Mouse (Mus musculus): Measurements from ENCODE around the gene Epn3. TPM values are rescaled to one million over a fixed set of nuclear protein-coding genes. Genes with fewer than 3 reads are reported as not detected.

Gene Epn3
- polyA plus RNA-seq (2015; fragmentation: Nextera tagmentation; extraction: Ambion mirVana), result 0.05 and 0.08 TPM in 2 replicates

DNA sequence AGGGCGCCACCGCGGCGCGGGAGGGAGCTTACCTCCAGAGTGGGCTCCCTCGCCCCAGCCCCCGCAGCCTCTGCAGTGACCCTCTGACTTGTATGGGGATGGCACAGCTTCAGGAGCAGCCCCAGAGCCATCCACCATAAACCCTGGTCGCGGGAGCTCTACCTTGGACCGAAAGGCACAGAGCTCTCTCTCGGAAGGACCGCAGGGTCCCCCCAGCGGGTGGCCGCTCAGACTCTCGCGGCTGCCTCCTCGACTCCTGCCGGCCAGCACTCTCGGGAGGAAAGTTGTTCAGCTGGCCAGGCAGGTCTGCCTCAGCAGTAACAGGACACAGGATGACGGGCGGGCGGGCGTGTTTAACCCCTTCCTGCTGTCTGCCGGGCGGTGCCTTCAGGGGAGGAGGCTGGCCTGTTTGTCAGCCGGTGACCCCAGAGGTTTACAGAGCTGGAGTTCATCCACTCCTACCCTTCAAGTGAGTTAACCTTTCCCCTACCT lies at the start of gene Epn3:
TSS of gene Epn3 (minus strand) at position 314 of the 492 bp plus-strand sequence.
- Histone ChIP-seq H3K4me1 (replicated peaks) (no peaks in the 10 kb centered on the region; the same call in 1 of the 2 replicates), H3K27ac (no peak within 1 kb of the TSS), H3K36me3 (no peaks in the 10 kb centered on the region), H3K9ac (no peak within 1 kb of the TSS), H3K9me3 (replicated peaks) (no peaks in the 10 kb centered on the region), H3K4me3 (replicated peaks) (peak within 1 kb of the TSS; percentile 9; the same call in 1 of the 2 replicates), H3K4me2 (peak within 1 kb of the TSS; percentile 44), H3K27me3 (peaks cover 88% of the 10 kb centered on the region)
- WGBS (ENCODE audit: insufficient replicate concordance), result 3% methylated on average over 26 of the region's 26 CpGs
- no peak; the same call in 1 of the 2 replicates for ATAC-seq (ENCODE audit: low read depth)
- no peak for DNase-seq

DNA sequence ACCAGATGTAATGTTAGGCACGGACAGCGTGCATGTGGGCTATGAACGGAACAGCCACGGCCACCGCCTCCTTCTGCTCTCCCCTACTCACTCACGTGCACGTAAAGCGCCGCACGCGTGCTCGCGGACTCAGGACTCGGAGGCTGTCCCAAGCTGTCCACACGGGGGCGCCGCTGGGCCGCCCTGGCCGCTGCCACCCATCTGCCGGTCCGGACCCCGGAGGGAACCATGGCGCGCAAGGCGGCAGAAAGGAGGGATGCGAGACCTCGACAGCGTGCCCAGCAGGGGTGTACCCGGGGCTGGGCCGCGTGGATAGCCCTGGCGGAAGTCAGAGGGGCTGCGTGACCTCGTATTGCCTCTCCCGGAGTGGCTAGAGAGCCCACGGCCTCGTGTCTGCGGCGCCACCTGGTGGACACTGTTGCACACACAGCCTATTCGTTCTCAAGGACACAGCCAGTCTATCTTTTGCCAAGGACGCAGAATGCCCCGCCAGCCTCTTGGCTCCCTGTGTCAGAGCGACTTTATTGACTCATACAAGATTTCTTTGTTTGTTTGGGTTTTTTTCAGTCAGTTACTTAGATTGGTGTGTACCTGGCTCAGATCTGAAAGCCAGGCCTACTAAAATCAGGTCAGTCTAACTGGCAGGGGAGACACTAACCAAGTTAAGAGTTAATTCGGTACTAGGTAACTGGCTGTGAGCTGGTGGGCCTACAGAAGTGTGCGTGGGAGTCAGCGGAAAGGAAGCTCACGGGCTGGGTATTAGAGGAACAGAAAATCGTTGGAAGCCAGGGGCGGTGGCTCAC lies 49.3 kb upstream of the Epn3 start, which contains the start of gene Rsad1:
TSS of gene Rsad1 (minus strand) at position 368 of the 803 bp plus-strand sequence.
- ATAC-seq (ENCODE audit: low read depth) (peak; percentile 79), DNase-seq (peak; percentile 84)
- H3K36me3 ChIP-seq, result no peaks in the 10 kb centered on the region
- H3K27me3 ChIP-seq, result no peaks in the 10 kb centered on the region
- peaks cover 18% of the 10 kb centered on the region for H3K4me1 ChIP-seq (replicated peaks)
- peak within 1 kb of the TSS; percentile 74 for H3K9ac ChIP-seq
- H3K4me2 ChIP-seq, result peak within 1 kb of the TSS; percentile 83
- WGBS (ENCODE audit: insufficient replicate concordance), result 4% methylated on average over 49 of the region's 49 CpGs
- peak within 1 kb of the TSS; percentile 54; the same call in 1 of the 2 replicates for H3K27ac ChIP-seq
- H3K9me3 ChIP-seq (replicated peaks), result no peaks in the 10 kb centered on the region
- peak within 1 kb of the TSS; percentile 71 for H3K4me3 ChIP-seq (replicated peaks)

DNA sequence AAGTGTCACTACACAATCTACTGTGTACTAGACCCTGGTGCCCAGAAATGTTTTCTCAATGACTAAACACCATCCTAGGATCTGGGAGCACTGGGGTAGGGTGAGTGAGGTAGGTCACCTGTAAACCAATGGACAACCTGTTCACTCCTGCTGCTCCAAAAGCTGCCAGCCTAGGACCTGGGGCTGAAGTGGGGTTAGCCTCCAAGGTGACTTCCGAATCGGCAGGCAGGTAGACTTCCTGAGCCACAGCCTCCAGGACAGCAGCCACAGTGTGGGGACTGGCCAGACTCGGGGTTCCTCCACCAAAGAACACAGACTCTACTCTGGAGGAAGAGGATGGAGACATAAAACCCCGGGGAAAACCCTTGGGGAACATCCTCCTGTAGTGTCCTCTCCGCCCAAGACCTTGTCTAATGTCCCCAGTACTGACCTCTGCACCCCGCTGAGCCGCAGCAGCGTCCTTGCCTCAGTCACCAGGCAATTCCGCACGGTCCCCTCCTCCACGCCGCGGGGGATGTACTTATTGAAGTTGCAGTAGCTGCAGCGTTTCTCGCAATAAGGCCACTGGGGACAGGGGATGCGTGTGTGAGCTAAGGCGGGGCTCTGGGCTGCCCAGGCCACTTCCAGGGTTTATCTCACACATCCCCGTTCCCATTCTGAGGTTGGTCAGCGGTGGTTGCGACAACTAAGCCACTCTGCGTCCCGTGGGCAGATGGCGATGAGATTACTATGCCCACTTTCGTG lies 48.4 kb upstream of the Epn3 start:
- Histone ChIP-seq H3K4me1 (replicated peaks) (peaks cover 18% of the 10 kb centered on the region), H3K27me3 (no peaks in the 10 kb centered on the region), H3K4me2 (peak overlapping the region; percentile 83), H3K36me3 (no peaks in the 10 kb centered on the region), H3K9me3 (replicated peaks) (no peaks in the 10 kb centered on the region), H3K27ac (no peak overlapping the region), H3K4me3 (replicated peaks) (peak overlapping the region; percentile 71), H3K9ac (peak overlapping the region; percentile 74)
- 9% methylated on average over 24 of the region's 24 CpGs for WGBS (ENCODE audit: insufficient replicate concordance)
- DNase-seq (no peak), ATAC-seq (ENCODE audit: low read depth) (peak; percentile 21)

DNA sequence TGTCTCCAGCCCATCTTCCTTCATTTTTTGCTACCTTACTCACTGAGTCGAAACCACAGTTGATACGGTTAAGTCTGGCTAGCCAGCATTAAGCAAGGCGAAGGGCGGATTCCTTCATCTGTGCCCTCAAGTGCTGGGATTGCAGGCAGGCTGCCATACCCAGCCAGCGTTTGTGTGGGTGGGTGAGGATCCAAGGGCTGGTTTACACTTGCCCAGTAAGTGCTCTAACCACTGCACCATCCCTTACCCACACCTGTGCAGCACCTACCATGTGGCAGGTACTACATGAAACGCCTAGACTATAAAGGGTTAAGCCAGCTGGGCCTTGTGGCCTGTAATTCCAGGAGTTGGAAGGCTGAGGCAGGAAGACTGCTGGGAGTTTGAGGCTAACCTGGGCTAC lies 47.5 kb upstream of the Epn3 start:
- H3K36me3 ChIP-seq, result no peaks in the 10 kb centered on the region
- no peaks in the 10 kb centered on the region for H3K9me3 ChIP-seq (replicated peaks)
- DNase-seq, result no peak
- no peaks in the 10 kb centered on the region for H3K27me3 ChIP-seq
- H3K9ac ChIP-seq, result no peak overlapping the region
- ATAC-seq (ENCODE audit: low read depth), result no peak
- H3K4me1 ChIP-seq (replicated peaks), result peaks cover 18% of the 10 kb centered on the region
- H3K27ac ChIP-seq, result no peak overlapping the region
- H3K4me3 ChIP-seq (replicated peaks), result no peak overlapping the region
- H3K4me2 ChIP-seq, result no peak overlapping the region
- WGBS (ENCODE audit: insufficient replicate concordance), result 82% methylated on average over 6 of the region's 6 CpGs

DNA sequence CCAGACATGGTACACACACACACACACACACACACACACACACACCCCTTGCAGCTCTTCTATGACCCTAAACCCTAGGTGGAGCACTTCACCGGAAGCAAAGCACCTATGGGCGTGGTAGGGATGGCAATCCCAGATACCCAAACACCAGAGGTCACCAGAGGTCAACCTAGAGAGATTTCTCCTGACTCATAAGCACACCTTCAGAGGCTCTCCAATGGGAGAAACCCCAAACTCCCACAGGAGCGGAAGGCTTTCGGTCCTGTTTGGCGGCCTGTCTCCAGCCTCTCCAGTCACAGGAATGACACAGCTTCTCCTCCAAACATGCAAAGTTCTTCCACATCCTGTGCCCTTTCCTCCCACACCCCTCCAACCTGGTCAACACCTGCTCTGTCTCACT lies 46.6 kb upstream of the Epn3 start:
- Histone ChIP-seq H3K9me3 (replicated peaks) (no peaks in the 10 kb centered on the region), H3K36me3 (no peaks in the 10 kb centered on the region), H3K4me2 (no peak overlapping the region), H3K4me1 (replicated peaks) (peaks cover 18% of the 10 kb centered on the region), H3K27ac (no peak overlapping the region), H3K4me3 (replicated peaks) (no peak overlapping the region), H3K9ac (no peak overlapping the region), H3K27me3 (no peaks in the 10 kb centered on the region)
- ATAC-seq (ENCODE audit: low read depth) (no peak), DNase-seq (no peak)
- WGBS (ENCODE audit: insufficient replicate concordance), result 84% methylated on average over 5 of the region's 5 CpGs

DNA sequence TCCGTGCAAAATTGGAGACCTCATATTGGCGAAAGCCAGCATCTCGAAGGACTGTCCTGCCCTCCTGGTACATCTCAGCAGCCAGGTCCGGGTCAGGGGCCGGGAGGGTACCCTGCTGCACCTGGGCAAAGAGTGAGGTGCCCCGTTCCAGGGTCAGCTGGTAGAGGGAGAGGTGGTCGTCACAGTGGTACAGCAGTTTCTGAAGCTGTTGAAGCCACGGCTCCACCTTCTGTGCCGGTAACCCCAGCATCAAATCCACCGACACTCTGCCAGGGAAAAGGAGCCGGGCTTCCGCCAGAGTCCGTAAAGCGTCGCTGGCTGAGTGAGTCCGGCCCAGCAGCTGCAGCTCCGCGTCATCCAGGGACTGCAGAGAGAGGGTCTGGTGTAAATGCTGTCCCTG lies 44.6 kb upstream of the Epn3 start:
- DNase-seq (no peak), ATAC-seq (ENCODE audit: low read depth) (no peak)
- no peak overlapping the region for H3K27ac ChIP-seq
- H3K4me3 ChIP-seq (replicated peaks), result no peak overlapping the region
- no peaks in the 10 kb centered on the region for H3K27me3 ChIP-seq
- H3K36me3 ChIP-seq, result no peaks in the 10 kb centered on the region
- no peak overlapping the region for H3K9ac ChIP-seq
- 73% methylated on average over 18 of the region's 18 CpGs for WGBS (ENCODE audit: insufficient replicate concordance)
- H3K4me2 ChIP-seq, result no peak overlapping the region
- H3K4me1 ChIP-seq (replicated peaks), result peaks cover 14% of the 10 kb centered on the region
- H3K9me3 ChIP-seq (replicated peaks), result no peaks in the 10 kb centered on the region

DNA sequence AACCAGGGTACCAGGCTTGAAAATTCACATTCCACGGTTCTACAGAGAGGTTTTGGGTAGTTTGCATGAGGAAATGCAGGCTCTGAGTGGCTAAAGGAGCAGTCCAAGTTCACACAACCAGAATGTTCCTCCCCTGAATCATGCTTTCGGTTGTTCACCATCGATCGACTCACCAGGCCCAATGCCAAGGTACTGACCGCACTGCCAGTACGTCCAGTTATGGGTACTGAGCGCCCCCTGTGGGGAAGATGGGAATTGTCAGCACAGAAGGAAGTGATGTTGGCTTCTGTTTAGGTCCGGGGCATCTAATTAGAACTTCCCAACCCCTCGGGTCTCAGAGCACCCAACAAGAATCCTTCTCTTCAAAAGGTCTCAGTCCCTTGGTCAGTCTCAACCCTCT lies 44.2 kb upstream of the Epn3 start:
- DNase-seq, result peak; percentile 15
- no peaks in the 10 kb centered on the region for H3K9me3 ChIP-seq (replicated peaks)
- no peak for ATAC-seq (ENCODE audit: low read depth)
- no peaks in the 10 kb centered on the region for H3K27me3 ChIP-seq
- no peaks in the 10 kb centered on the region for H3K36me3 ChIP-seq
- H3K4me1 ChIP-seq (replicated peaks), result peaks cover 11% of the 10 kb centered on the region
- no peak overlapping the region for H3K4me3 ChIP-seq (replicated peaks)
- H3K27ac ChIP-seq, result no peak overlapping the region
- H3K4me2 ChIP-seq, result no peak overlapping the region
- 55% methylated on average over 9 of the region's 9 CpGs for WGBS (ENCODE audit: insufficient replicate concordance)
- H3K9ac ChIP-seq, result no peak overlapping the region

DNA sequence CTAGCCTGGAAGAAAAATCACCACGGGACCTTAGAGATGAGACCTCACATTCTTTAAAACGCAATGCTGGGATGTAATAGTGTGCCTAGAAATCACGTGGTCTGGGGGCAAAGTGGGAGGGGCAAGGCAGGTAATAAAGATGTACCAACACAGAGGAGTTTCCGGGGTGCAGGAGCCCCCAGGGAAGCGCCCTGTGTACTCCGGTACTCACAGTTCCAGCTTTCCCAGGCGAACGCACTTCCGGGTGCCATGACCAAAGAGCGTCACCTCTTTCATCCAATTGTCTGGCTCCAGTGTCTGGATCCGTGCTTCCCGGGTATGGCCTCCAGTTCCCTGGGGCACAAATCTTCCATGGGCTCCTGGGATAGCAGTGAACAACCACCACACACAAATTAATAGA lies 43.6 kb upstream of the Epn3 start:
- 84% methylated on average over 12 of the region's 12 CpGs for WGBS (ENCODE audit: insufficient replicate concordance)

DNA sequence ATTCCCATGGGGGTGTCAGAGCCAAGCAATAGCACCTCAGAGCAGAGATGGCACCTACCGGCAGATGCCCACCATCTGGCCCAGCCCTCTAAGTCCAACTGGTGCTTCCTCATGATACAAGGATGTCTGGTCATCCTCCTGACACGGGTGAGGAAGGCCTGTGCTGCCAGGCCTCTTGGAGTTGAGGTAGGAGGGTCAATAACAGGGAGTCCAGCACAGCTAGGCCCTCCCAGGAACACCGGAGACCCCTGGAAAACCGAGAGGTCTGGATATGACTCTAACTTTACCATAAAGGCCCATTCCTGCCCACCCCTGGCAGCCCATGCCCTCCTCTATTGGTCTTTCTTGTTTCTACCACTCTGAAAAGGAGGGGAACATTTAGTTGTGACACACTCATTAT lies 42.6 kb upstream of the Epn3 start:
- H3K4me3 ChIP-seq (replicated peaks), result no peak overlapping the region
- no peaks in the 10 kb centered on the region for H3K9me3 ChIP-seq (replicated peaks)
- ATAC-seq (ENCODE audit: low read depth) (no peak), DNase-seq (no peak)
- no peaks in the 10 kb centered on the region for H3K27me3 ChIP-seq
- no peaks in the 10 kb centered on the region for H3K4me1 ChIP-seq (replicated peaks)
- H3K9ac ChIP-seq, result no peak overlapping the region
- H3K27ac ChIP-seq, result no peak overlapping the region
- H3K36me3 ChIP-seq, result no peaks in the 10 kb centered on the region
- H3K4me2 ChIP-seq, result no peak overlapping the region
- WGBS (ENCODE audit: insufficient replicate concordance), result 66% methylated on average over 4 of the region's 4 CpGs

More for the DNA sequence above, 43.6 kb upstream of the Epn3 start:
- Histone ChIP-seq H3K4me2 (no peak overlapping the region), H3K4me3 (replicated peaks) (no peak overlapping the region), H3K36me3 (no peaks in the 10 kb centered on the region), H3K27ac (no peak overlapping the region), H3K9ac (no peak overlapping the region), H3K4me1 (replicated peaks) (peaks cover 5% of the 10 kb centered on the region), H3K9me3 (replicated peaks) (no peaks in the 10 kb centered on the region), H3K27me3 (no peaks in the 10 kb centered on the region)
- DNase-seq (no peak), ATAC-seq (ENCODE audit: low read depth) (no peak)

DNA sequence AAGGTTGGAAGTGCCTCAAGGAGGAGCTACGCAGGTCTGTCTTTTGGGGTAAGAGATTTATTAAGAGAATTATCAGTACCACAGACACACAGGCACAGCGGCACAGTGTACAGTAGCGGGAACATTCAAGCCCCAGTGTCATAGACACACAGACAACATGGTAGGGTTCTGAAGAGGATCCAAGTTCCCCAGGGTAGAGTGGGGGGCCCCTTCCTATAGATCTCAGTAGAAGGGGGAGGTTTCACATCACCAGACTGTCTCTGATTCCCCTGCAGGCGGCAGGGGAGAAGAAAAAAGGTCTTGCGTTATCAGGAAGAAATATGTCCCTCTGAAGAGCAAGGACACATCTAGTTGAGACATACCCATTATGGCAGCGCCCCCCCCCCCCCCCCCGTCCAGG lies 40.0 kb upstream of the Epn3 start:
- H3K27ac ChIP-seq, result no peak overlapping the region
- no peaks in the 10 kb centered on the region for H3K36me3 ChIP-seq
- 66% methylated on average over 7 of the region's 7 CpGs for WGBS (ENCODE audit: insufficient replicate concordance)
- no peak overlapping the region for H3K4me3 ChIP-seq (replicated peaks)
- no peak for DNase-seq
- no peak overlapping the region for H3K4me2 ChIP-seq
- H3K9me3 ChIP-seq (replicated peaks), result no peaks in the 10 kb centered on the region
- H3K27me3 ChIP-seq, result no peaks in the 10 kb centered on the region
- H3K9ac ChIP-seq, result no peak overlapping the region
- no peak for ATAC-seq (ENCODE audit: low read depth)
- H3K4me1 ChIP-seq (replicated peaks), result no peaks in the 10 kb centered on the region

DNA sequence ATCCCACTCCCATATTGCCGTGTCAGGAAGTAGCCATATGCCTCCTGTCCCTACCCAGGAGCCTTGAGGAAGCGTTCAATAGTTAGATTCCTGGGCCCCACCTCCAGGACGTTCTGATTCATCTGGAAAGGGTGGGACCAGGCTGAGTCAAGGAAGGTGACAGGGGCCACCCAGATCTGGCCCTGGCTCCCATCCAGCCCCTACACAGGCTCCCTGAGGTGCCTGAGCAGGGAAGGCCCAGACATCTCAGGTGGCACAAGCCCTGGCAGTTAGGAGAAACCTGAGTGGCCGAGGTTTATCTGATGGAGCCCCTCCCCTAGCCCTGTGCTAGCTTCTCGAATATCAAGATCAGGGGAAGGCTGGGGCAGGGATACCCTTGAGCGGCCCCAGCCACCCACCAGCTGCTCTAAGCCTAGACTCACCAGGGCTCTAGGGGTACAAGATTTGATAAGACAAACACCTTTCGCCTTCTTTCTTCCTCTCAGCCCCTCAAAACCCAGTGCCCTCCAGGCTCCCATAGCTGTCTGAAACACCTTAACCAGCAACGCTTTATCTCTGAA lies 39.0 kb upstream of the Epn3 start:
- no peaks in the 10 kb centered on the region for H3K36me3 ChIP-seq
- H3K27ac ChIP-seq, result no peak overlapping the region
- H3K4me2 ChIP-seq, result no peak overlapping the region
- 63% methylated on average over 8 of the region's 8 CpGs for WGBS (ENCODE audit: insufficient replicate concordance)
- H3K9me3 ChIP-seq (replicated peaks), result no peaks in the 10 kb centered on the region
- DNase-seq (no peak), ATAC-seq (ENCODE audit: low read depth) (no peak)
- no peaks in the 10 kb centered on the region for H3K4me1 ChIP-seq (replicated peaks)
- H3K9ac ChIP-seq, result no peak overlapping the region
- no peak overlapping the region for H3K4me3 ChIP-seq (replicated peaks)
- no peaks in the 10 kb centered on the region for H3K27me3 ChIP-seq

All from liver, embryonic 13.5 days (tissue).